Mouse (Mus musculus): ENCODE measurements around the gene Runx3. TPM values are rescaled to one million over a fixed set of nuclear protein-coding genes. Genes with fewer than 3 reads are reported as not detected.

Runx3 gene
- polyA plus RNA-seq, 1 experiment = 4.4 TPM

DNA sequence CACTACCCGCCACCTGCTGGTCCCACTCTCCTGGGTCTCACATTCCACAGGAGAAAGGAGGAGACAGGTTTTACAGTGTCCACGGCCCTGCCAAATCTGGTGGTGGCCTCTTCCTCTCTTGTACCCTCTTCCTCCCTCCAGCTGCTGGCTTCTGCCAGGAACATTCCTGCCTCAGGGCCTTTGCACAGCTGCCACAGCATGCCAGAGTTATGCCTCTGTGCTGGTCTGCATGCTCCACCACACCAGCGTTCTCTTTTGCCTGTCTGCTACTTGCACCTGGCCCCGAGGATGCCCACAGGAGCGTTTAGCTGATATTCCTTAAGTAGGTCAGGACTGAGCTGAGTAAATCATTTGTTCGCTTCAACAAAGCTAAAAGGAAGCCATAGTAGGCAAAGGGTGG, 45.3 kb downstream of the Runx3 start:
- no peak overlapping the region for H3K27ac ChIP-seq (ENCODE audit: insufficient read depth, low read length)
- no peaks in the 10 kb centered on the region for H3K4me1 ChIP-seq (ENCODE audit: control insufficient read depth, insufficient read depth, low read length)
- TF ChIP-seq CTCF (IDR thresholded peaks at IDR 0.05; ENCODE audit: borderline replicate concordance, insufficient read depth, low read length) (no peak), POLR2A (IDR thresholded peaks at IDR 0.05; ENCODE audit: low read depth, low read length) (no peak)
- H3K4me3 ChIP-seq (ENCODE audit: insufficient read depth, low read length) = no peak overlapping the region

DNA sequence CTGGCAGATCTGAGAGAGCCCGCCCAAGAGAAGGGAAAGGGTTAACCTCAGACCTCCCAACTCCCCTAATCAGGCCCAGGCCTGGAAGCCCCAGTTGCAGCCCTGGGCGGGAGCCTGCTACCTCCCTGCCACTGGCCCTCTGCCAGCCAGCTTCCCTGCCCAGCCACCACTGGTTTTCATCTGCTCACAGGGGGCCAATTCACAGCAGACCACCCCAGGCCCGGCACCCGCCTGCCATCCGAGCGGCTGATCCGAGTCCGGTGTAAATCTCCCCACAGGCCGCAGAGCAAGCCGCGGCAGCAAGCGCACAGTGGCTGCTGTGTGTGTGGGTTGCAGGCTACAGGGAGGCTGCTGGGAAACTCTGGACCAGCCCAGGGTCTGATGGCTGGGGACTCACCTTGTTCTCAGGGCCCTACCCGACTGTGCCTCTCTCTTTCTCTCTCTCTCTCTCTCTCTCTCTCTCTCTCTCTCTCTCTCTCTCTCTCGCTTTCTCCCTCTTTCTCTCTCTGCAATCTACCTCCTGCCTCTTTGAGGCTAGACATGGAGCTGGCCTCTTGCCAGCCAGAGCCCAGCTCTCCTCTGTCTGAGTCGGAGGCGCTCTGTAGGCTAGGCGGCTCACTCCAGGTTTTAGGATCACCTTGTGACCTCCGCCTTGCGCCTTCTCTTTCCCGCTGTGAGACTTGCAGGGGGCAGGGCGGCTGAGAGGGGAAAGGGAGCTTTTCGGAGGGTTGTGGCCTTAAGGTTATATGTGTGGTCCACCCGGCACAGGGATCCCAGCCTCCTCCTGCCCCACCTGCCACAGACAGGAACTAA, 46.2 kb downstream of the Runx3 start:
- Histone ChIP-seq H3K27ac (ENCODE audit: insufficient read depth, low read length) (no peak overlapping the region), H3K4me1 (ENCODE audit: control insufficient read depth, insufficient read depth, low read length) (no peaks in the 10 kb centered on the region), H3K4me3 (ENCODE audit: insufficient read depth, low read length) (no peak overlapping the region)
- no peak for TF ChIP-seq CTCF (IDR thresholded peaks at IDR 0.05; ENCODE audit: borderline replicate concordance, insufficient read depth, low read length)
- no peak for TF ChIP-seq POLR2A (IDR thresholded peaks at IDR 0.05; ENCODE audit: low read depth, low read length)

DNA sequence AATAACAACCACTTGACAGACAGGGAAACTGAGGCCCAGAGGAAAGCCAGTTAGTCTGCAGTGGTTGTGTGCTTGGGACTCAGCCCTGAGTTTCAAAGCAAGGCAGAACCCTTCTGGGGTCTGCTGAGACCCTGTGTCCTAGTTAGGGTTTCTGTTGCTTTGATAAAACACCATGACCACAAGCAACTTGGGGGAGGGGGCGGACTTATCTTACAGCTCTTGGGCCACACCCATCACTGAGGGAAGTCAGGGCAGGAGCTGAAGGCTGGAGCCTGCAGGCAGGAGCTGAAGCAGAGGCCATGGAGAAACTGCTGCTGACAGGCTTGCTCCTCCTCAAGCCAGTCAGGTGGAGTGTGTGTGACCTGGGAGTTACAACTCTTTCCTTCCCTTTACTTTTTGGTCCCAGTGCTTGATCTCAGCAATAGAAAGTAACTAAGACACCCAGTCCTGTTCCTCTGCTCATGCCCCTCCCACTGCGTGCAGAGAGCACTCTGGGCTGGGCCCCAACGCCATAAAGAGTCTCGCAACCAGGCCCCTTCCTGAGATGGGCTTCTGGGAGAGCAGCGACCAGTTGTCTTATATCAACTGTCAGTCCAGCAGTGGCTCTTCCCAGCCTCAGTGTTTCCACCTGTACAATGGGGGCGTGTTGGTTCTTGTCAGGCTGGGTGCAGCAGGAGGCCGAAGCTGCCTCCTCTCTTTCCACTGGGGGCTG, 47.5 kb downstream of the Runx3 start:
- H3K4me1 ChIP-seq (ENCODE audit: control insufficient read depth, insufficient read depth, low read length) = no peaks in the 10 kb centered on the region
- no peak overlapping the region for H3K27ac ChIP-seq (ENCODE audit: insufficient read depth, low read length)
- H3K4me3 ChIP-seq (ENCODE audit: insufficient read depth, low read length) = no peak overlapping the region
- TF ChIP-seq POLR2A (IDR thresholded peaks at IDR 0.05; ENCODE audit: low read depth, low read length) (no peak), CTCF (IDR thresholded peaks at IDR 0.05; ENCODE audit: borderline replicate concordance, insufficient read depth, low read length) (no peak)

DNA sequence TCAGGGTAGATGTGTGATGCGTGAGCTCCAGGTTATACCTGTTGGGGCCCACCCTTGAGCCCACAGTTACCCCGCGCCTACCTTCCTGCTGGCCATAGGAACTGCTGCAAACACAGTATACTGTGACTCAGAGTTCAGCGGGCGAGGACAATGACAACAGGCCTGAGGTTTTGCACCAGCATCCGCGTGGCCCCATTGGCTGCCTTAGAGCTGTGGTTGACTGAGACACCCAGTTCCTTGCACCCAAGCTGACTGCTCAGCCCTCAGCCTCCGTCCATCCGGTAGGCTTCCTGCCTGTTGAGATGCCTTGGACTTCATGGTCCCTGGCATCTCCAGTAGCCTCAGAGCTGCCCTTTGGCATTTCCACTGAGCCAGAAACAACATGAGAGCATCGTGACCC, 48.6 kb downstream of the Runx3 start:
- Histone ChIP-seq H3K4me1 (ENCODE audit: control insufficient read depth, insufficient read depth, low read length) (no peaks in the 10 kb centered on the region), H3K27ac (ENCODE audit: insufficient read depth, low read length) (no peak overlapping the region), H3K4me3 (ENCODE audit: insufficient read depth, low read length) (no peak overlapping the region)
- no peak for TF ChIP-seq POLR2A (IDR thresholded peaks at IDR 0.05; ENCODE audit: low read depth, low read length)
- TF ChIP-seq CTCF (IDR thresholded peaks at IDR 0.05; ENCODE audit: borderline replicate concordance, insufficient read depth, low read length) = no peak

- no peak overlapping the region for H3K4me3 ChIP-seq (ENCODE audit: insufficient read depth, low read length)
- H3K4me1 ChIP-seq (ENCODE audit: control insufficient read depth, insufficient read depth, low read length) = no peaks in the 10 kb centered on the region
- TF ChIP-seq POLR2A (IDR thresholded peaks at IDR 0.05; ENCODE audit: low read depth, low read length) = no peak
- TF ChIP-seq CTCF (IDR thresholded peaks at IDR 0.05; ENCODE audit: borderline replicate concordance, insufficient read depth, low read length) = no peak
- H3K27ac ChIP-seq (ENCODE audit: insufficient read depth, low read length) = no peak overlapping the region
Observed at GRCm38 (mm10) chr4:135169501-135169900, 49.0 kb downstream of the Runx3 start.

- TF ChIP-seq POLR2A (IDR thresholded peaks at IDR 0.05; ENCODE audit: low read depth, low read length) (no peak), CTCF (IDR thresholded peaks at IDR 0.05; ENCODE audit: borderline replicate concordance, insufficient read depth, low read length) (no peak)
- H3K4me3 ChIP-seq (ENCODE audit: insufficient read depth, low read length) = no peak overlapping the region
- no peak overlapping the region for H3K27ac ChIP-seq (ENCODE audit: insufficient read depth, low read length)
- H3K4me1 ChIP-seq (ENCODE audit: control insufficient read depth, insufficient read depth, low read length) = no peaks in the 10 kb centered on the region
Observed at GRCm38 (mm10) chr4:135171304-135171875, 50.9 kb downstream of the Runx3 start.

DNA sequence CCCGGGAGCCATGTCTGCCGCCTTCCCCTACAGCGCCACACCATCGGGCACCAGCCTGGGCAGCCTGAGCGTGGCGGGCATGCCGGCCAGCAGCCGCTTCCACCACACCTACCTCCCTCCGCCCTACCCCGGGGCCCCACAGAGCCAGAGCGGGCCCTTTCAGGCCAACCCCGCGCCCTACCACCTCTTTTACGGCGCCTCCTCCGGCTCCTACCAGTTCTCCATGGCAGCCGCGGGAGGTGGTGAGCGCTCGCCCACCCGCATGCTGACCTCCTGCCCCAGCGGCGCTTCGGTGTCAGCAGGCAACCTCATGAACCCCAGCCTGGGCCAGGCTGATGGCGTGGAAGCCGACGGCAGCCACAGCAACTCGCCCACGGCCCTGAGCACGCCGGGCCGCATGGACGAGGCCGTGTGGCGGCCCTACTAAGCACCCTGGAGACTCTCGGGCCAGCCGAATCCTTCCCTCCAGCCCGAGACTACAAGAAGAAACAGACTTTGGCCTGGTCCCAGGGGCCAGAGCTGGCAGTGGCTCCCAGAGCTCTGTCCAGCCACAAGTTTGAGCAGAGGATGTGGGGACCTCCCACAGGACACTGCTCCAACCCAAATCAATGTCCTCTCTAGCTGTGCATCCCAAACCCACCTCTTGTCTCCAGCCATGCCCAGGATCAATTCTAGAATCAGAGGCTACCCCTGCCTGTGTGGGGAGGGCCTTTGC, 55.1 kb downstream of the Runx3 start:
- Histone ChIP-seq H3K4me3 (ENCODE audit: insufficient read depth, low read length) (no peak overlapping the region), H3K27ac (ENCODE audit: insufficient read depth, low read length) (no peak overlapping the region), H3K4me1 (ENCODE audit: control insufficient read depth, insufficient read depth, low read length) (no peaks in the 10 kb centered on the region)
- TF ChIP-seq POLR2A (IDR thresholded peaks at IDR 0.05; ENCODE audit: low read depth, low read length) = no peak
- TF ChIP-seq CTCF (IDR thresholded peaks at IDR 0.05; ENCODE audit: borderline replicate concordance, insufficient read depth, low read length) = no peak

- no peak for TF ChIP-seq CTCF (IDR thresholded peaks at IDR 0.05; ENCODE audit: borderline replicate concordance, insufficient read depth, low read length)
- no peak for TF ChIP-seq POLR2A (IDR thresholded peaks at IDR 0.05; ENCODE audit: low read depth, low read length)
- H3K4me3 ChIP-seq (ENCODE audit: insufficient read depth, low read length) = no peak overlapping the region
- H3K27ac ChIP-seq (ENCODE audit: insufficient read depth, low read length) = no peak overlapping the region
Observed at GRCm38 (mm10) chr4:135177568-135177967, 57.1 kb downstream of the Runx3 start.

GRCm38 (mm10) chr4:135179077-135179481, 58.6 kb downstream of the Runx3 start:
- Histone ChIP-seq H3K4me1 (ENCODE audit: control insufficient read depth, insufficient read depth, low read length) (no peaks in the 10 kb centered on the region), H3K4me3 (ENCODE audit: insufficient read depth, low read length) (no peak overlapping the region), H3K27ac (ENCODE audit: insufficient read depth, low read length) (no peak overlapping the region)
- TF ChIP-seq POLR2A (IDR thresholded peaks at IDR 0.05; ENCODE audit: low read depth, low read length) (no peak), CTCF (IDR thresholded peaks at IDR 0.05; ENCODE audit: borderline replicate concordance, insufficient read depth, low read length) (no peak; the same call in 1 of the 2 replicates)

More at GRCm38 (mm10) chr4:135177568-135177967, 57.1 kb downstream of the Runx3 start:
- H3K4me1 ChIP-seq (ENCODE audit: control insufficient read depth, insufficient read depth, low read length) = no peaks in the 10 kb centered on the region

Data from embryonic fibroblast, embryonic 13.5 days (primary cell).